Mouse (Mus musculus): ENCODE measurements at regions not wholly inside any gene's neighbourhood (a gene's known extent, or its start where the extent isn't known, plus 50 kb on each side); places are given as distances from the start of the nearest gene placed in this dataset.
A peak's percentile ranks its signal among the peaks of the same experiment; 100 is the strongest.
"Not testable (repeated sequence)": the region's sequence is repeated elsewhere in the genome, so short reads cannot be mapped to it uniquely, and the experiment has no call there.

DNA sequence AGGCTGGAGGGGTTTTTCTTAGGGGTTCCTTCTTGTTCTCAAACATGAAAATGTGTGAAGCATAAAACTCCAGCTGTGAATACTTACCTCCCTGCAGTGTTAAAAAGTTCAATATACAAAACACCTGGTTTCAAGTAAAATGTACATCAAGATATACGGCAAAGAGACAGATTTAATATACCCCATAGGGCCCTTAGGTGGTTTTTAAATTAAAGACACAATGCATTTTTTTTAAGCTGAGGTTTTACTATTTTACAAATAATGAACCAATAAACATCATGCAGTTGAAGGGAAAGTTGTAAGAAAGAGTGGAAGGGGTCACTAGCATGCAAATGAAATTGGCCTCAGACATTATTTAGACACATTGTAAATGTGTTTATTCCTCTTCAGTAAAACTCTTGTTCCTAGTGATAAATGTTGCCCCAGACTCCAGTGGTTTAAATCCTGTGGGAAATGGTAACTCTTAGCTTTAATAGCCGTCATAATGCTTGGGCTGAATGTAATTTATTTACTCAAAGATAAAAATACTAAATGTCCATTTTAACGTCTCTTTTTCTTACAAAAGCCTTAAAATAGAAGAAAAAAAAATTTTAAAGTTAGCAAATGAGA lies 1337.9 kb downstream of the Efnb2 start:
- no peak; the same call in 1 of the 2 replicates for ATAC-seq (ENCODE audit: low read depth)
- H3K9ac ChIP-seq = no peak overlapping the region

DNA sequence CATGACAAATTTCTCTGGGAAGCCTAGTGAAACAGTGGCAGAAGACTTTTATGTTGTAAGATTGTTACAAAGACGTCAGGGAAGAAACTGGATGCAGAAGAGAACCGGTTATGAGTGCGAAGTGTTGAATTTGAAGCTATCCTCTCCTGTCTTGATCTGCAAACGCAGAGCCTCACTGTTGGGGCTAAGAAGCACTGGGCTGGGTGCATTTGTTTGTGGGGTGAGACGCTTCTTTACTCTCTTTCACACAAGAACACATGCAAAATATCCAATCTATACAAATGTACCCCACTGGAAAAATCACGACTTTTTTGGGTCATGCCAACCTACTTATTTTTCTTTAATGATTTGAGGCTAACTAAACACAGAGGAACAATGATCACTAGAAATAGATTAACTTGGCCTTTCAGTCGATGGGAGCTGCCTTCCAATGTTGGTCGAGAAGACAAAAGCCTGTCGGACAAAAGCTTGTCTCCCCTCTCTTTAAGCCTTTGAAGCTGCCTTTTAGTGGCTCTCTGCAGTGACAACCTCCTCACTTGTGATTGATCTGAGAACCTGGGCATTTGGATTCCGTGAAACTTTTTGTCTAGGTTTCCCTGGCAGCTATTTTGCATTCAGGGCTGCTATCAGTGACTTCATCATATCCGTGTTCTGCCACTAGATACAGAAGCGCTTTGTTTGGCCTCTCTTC lies 1338.5 kb downstream of the Efnb2 start:
- Histone ChIP-seq H3K9ac (no peak overlapping the region), H3K36me3 (no peaks in the 10 kb centered on the region), H3K9me3 (no peaks in the 10 kb centered on the region), H3K4me3 (no peak overlapping the region), H3K4me1 (replicated peaks) (peaks cover 14% of the 10 kb centered on the region), H3K4me2 (no peak overlapping the region), H3K27ac (replicated peaks) (no peak overlapping the region), H3K27me3 (no peaks in the 10 kb centered on the region)
- 16% methylated on average over 12 of the region's 12 CpGs for WGBS
- peak; percentile 61 for ATAC-seq (ENCODE audit: low read depth)

More for the DNA sequence above, 1337.9 kb downstream of the Efnb2 start:
- no peaks in the 10 kb centered on the region for H3K27me3 ChIP-seq
- H3K4me1 ChIP-seq (replicated peaks) = peaks cover 14% of the 10 kb centered on the region
- no peak overlapping the region for H3K27ac ChIP-seq (replicated peaks)
- no peak overlapping the region for H3K4me2 ChIP-seq
- H3K9me3 ChIP-seq = no peaks in the 10 kb centered on the region
- no peak overlapping the region for H3K4me3 ChIP-seq
- H3K36me3 ChIP-seq = no peaks in the 10 kb centered on the region
- WGBS = 11% methylated on average over 3 of the region's 3 CpGs

DNA sequence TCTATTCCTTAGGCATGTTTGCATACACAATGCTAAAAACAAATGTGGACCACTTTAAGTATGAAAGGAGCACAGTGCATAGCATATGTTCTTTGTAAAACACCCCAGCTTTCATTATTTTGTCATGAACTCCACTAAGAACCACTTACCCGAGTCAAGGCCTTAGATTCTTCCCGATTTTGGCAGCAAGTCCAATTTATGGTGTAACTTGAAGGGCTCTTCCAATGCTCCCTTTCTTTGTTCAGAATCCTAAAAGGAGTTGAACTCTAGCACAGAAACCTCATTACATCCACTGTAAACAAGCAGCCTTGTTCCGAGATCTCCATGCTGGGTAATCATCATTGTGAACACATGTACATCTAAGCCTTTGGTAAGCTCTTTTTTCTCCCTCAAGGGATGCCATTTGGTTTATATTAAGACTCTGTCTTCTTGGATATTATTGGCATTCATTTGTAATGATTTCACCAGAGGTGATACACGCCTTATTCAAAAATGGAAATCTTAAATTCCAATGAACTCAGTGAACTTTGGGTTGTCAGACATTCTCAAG lies 1344.2 kb downstream of the Efnb2 start:
- H3K4me3 ChIP-seq = no peak overlapping the region
- H3K4me2 ChIP-seq = no peak overlapping the region
- H3K4me1 ChIP-seq (replicated peaks) = no peaks in the 10 kb centered on the region
- H3K9me3 ChIP-seq = no peaks in the 10 kb centered on the region
- WGBS = 67% methylated on average over 4 of the region's 4 CpGs
- no peaks in the 10 kb centered on the region for H3K27me3 ChIP-seq
- ATAC-seq (ENCODE audit: low read depth) = no peak
- H3K9ac ChIP-seq = no peak overlapping the region
- H3K27ac ChIP-seq (replicated peaks) = no peak overlapping the region
- H3K36me3 ChIP-seq = no peaks in the 10 kb centered on the region

- Histone ChIP-seq H3K4me1 (replicated peaks) (no peaks in the 10 kb centered on the region), H3K9ac (no peak overlapping the region), H3K27me3 (no peaks in the 10 kb centered on the region), H3K36me3 (no peaks in the 10 kb centered on the region), H3K9me3 (no peaks in the 10 kb centered on the region), H3K4me2 (no peak overlapping the region), H3K4me3 (no peak overlapping the region), H3K27ac (replicated peaks) (no peak overlapping the region)
- ATAC-seq (ENCODE audit: low read depth) = no peak
- WGBS = 89% methylated on average over 2 of the region's 2 CpGs
These were observed 1351.8 kb downstream of the Efnb2 start for GRCm38 (mm10) chr8:7309239-7309638.

- H3K36me3 ChIP-seq = no peaks in the 10 kb centered on the region
- ATAC-seq (ENCODE audit: low read depth) = no peak
- H3K4me3 ChIP-seq = no peak overlapping the region
- H3K27me3 ChIP-seq = no peaks in the 10 kb centered on the region
- no peaks in the 10 kb centered on the region for H3K4me1 ChIP-seq (replicated peaks)
- no peak overlapping the region for H3K27ac ChIP-seq (replicated peaks)
- WGBS = 71% methylated on average over 7 of the region's 7 CpGs
- no peak overlapping the region for H3K9ac ChIP-seq
- H3K9me3 ChIP-seq = no peaks in the 10 kb centered on the region
- no peak overlapping the region for H3K4me2 ChIP-seq
These were observed 1371.7 kb downstream of the Efnb2 start for GRCm38 (mm10) chr8:7289361-7289760.

GRCm38 (mm10) chr8:7286581-7286980 lies 1374.5 kb downstream of the Efnb2 start:
- Histone ChIP-seq H3K36me3 (no peaks in the 10 kb centered on the region), H3K27me3 (no peaks in the 10 kb centered on the region), H3K4me3 (no peak overlapping the region), H3K9me3 (no peaks in the 10 kb centered on the region), H3K9ac (no peak overlapping the region), H3K4me2 (no peak overlapping the region), H3K4me1 (replicated peaks) (no peaks in the 10 kb centered on the region), H3K27ac (replicated peaks) (no peak overlapping the region)
- 89% methylated on average over 1 of the region's 1 CpGs for WGBS
- no peak for ATAC-seq (ENCODE audit: low read depth)

GRCm38 (mm10) chr8:7267406-7267805 lies 1393.6 kb downstream of the Efnb2 start:
- Histone ChIP-seq H3K27ac (replicated peaks) (no peak overlapping the region), H3K4me3 (no peak overlapping the region), H3K4me2 (no peak overlapping the region), H3K27me3 (no peaks in the 10 kb centered on the region), H3K9me3 (no peaks in the 10 kb centered on the region), H3K36me3 (no peaks in the 10 kb centered on the region), H3K4me1 (replicated peaks) (no peaks in the 10 kb centered on the region), H3K9ac (no peak overlapping the region)
- no peak for ATAC-seq (ENCODE audit: low read depth)
- WGBS = 72% methylated on average over 3 of the region's 3 CpGs

- H3K9me3 ChIP-seq; H3K4me3 ChIP-seq; H3K36me3 ChIP-seq; H3K27ac ChIP-seq (replicated peaks); ATAC-seq (ENCODE audit: low read depth); H3K9ac ChIP-seq; H3K4me2 ChIP-seq; H3K27me3 ChIP-seq; H3K4me1 ChIP-seq (replicated peaks): not testable (repeated sequence)
- 90% methylated on average over 9 of the region's 9 CpGs for WGBS
These were observed 1406.7 kb downstream of the Efnb2 start for GRCm38 (mm10) chr8:7254336-7254735.

GRCm38 (mm10) chr8:7240321-7240720 lies 1420.7 kb downstream of the Efnb2 start:
- Histone ChIP-seq H3K4me1 (replicated peaks) (no peaks in the 10 kb centered on the region), H3K36me3 (no peaks in the 10 kb centered on the region), H3K27ac (replicated peaks) (no peak overlapping the region), H3K9me3 (no peaks in the 10 kb centered on the region), H3K27me3 (no peaks in the 10 kb centered on the region), H3K4me3 (no peak overlapping the region), H3K9ac (no peak overlapping the region), H3K4me2 (no peak overlapping the region)
- no peak for ATAC-seq (ENCODE audit: low read depth)
- 93% methylated on average over 1 of the region's 1 CpGs for WGBS

DNA sequence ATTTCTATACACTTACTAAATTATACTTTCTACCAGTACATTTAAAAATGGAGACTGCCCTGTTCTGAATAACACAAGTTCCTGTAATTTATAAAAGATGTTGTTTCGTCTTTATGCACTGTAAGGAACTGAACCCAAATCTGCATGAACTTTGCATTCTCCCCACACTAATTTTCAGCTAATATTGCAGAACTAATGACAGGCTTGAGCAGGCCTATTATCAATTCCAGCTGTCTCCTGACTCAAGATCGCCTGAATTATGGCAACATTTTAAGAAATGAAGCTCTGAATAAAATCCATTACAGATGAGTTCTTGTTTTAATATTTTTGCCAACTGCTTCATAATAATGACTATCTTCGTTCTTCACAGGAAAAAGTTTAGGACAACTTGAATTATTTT lies 1427.0 kb downstream of the Efnb2 start:
- H3K9me3 ChIP-seq = no peaks in the 10 kb centered on the region
- no peaks in the 10 kb centered on the region for H3K27me3 ChIP-seq
- ATAC-seq (ENCODE audit: low read depth) = no peak
- no peak overlapping the region for H3K4me2 ChIP-seq
- H3K4me1 ChIP-seq (replicated peaks) = no peaks in the 10 kb centered on the region
- 72% methylated on average over 3 of the region's 3 CpGs for WGBS
- H3K27ac ChIP-seq (replicated peaks) = no peak overlapping the region
- H3K36me3 ChIP-seq = no peaks in the 10 kb centered on the region
- H3K9ac ChIP-seq = no peak overlapping the region
- no peak overlapping the region for H3K4me3 ChIP-seq

DNA sequence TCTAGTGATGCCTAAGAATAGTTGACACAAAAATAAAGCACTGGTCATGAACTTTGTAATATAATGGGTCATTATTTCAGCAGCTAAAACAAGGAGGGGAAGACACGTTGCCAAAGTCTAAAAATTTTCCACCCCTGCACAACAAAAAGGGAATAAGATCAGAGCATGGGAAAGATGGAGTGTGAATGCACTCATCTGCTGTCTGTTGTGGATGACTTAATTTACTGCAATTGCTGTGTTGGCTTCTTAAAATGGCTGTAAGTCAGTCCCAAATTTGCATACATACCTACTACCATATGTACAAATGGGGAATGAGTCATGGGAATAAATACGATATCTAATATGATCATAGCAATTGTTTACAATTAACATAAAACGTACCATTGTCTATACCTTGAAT lies 1441.7 kb downstream of the Efnb2 start:
- no peaks in the 10 kb centered on the region for H3K4me1 ChIP-seq (replicated peaks)
- no peak overlapping the region for H3K9ac ChIP-seq

DNA sequence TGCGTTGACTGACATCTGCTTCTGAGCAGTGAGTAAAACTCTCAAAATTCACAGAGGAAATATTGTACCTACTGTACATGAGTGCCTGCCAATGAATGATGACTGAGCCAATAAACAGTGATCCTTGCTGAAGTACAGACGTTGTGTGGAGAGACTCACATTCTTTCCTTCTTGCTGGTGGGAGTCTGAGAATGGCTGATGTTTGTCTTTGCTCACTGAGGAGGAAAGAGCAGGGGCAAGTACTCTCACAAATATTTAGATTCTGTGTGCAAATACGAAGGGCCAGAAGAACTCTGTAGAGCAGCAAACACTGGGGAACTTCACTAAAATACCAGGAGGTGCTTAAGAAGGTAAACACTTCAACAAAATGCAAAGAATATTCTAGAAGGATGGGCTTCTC lies 1453.9 kb downstream of the Efnb2 start:
- Histone ChIP-seq H3K9ac (no peak overlapping the region), H3K36me3 (no peaks in the 10 kb centered on the region), H3K27me3 (no peaks in the 10 kb centered on the region), H3K4me1 (replicated peaks) (no peaks in the 10 kb centered on the region), H3K4me2 (no peak overlapping the region), H3K27ac (replicated peaks) (no peak overlapping the region), H3K9me3 (no peaks in the 10 kb centered on the region), H3K4me3 (no peak overlapping the region)
- WGBS = 54% methylated on average over 3 of the region's 3 CpGs
- no peak for ATAC-seq (ENCODE audit: low read depth)

More for the DNA sequence above, 1441.7 kb downstream of the Efnb2 start:
- Histone ChIP-seq H3K9me3 (no peaks in the 10 kb centered on the region), H3K27ac (replicated peaks) (no peak overlapping the region), H3K4me3 (no peak overlapping the region), H3K27me3 (no peaks in the 10 kb centered on the region), H3K36me3 (no peaks in the 10 kb centered on the region), H3K4me2 (no peak overlapping the region)
- 73% methylated on average over 3 of the region's 3 CpGs for WGBS
- ATAC-seq (ENCODE audit: low read depth) = no peak

DNA sequence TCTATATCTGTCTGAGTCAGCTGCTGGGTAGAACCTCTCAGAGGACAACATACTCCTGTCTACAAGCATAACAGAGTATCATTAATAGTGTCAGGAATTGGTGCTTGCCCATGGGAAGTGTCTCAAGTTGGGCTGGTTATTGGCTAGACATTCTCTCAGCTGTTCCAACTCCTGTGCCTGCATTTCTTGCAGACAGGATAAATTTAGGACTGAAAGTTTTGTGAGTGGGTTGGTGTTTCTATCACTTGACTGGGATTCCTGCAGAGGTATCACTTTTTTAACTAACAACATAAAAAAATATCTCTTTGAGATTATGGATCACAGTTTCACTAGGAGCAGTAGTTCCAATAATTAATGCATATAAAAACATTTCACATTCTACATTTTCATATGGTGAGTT lies 1454.4 kb downstream of the Efnb2 start:
- H3K27me3 ChIP-seq = no peaks in the 10 kb centered on the region
- H3K4me1 ChIP-seq (replicated peaks) = no peaks in the 10 kb centered on the region
- no peaks in the 10 kb centered on the region for H3K36me3 ChIP-seq
- H3K9ac ChIP-seq = no peak overlapping the region
- H3K4me2 ChIP-seq = no peak overlapping the region
- no peaks in the 10 kb centered on the region for H3K9me3 ChIP-seq
- H3K27ac ChIP-seq (replicated peaks) = no peak overlapping the region
- no peak overlapping the region for H3K4me3 ChIP-seq
- no peak for ATAC-seq (ENCODE audit: low read depth)
